ENCODE assay signal across 16 mouse cellular contexts in genomic region chr5:116934585-116934984, GRCm38 (mm10).
"Had no signal": no experiment of that assay in that cellular context is flagged by ENCODE, and none has a peak within 500 bp of the region (broad histone marks: within the 10 kb centered on the region; RNA-seq: fewer than 3 reads in every experiment).

No protein-coding gene starts in this region.

- H3K9me3 ChIP-seq: midbrain, embryonic 10.5 days; midbrain, embryonic 12.5 days; neural tube, embryonic 13.5 days; neural tube, embryonic 15.5 days; stomach, embryonic 15.5 days had no signal

- ATAC-seq: midbrain, embryonic 16.5 days had no signal

- H3K4me3 ChIP-seq: midbrain, embryonic 10.5 days; midbrain, embryonic 12.5 days; myocyte; neural tube, embryonic 13.5 days; neural tube, embryonic 15.5 days; stomach, embryonic 15.5 days had no signal

- H3K27me3 ChIP-seq: midbrain, embryonic 12.5 days; neural tube, embryonic 13.5 days; neural tube, embryonic 15.5 days; stomach, embryonic 15.5 days had no signal

- H3K4me1 ChIP-seq: midbrain, embryonic 10.5 days; midbrain, embryonic 12.5 days; neural tube, embryonic 13.5 days; neural tube, embryonic 15.5 days; stomach, embryonic 15.5 days had no signal

- H3K36me3 ChIP-seq: midbrain, embryonic 10.5 days; midbrain, embryonic 12.5 days; neural tube, embryonic 13.5 days; neural tube, embryonic 15.5 days; stomach, embryonic 15.5 days had no signal

- DNase-seq: lung, embryonic 14.5 days; lung, postnatal 10 days; lung, postnatal 4 days; midbrain, embryonic 14.5 days; right cerebral cortex, postnatal 14 days; thymus, adult 2 months; thymus, postnatal 25 days; thymus, postnatal 4 days had no signal

- H3K9ac ChIP-seq: lung, embryonic 14.5 days; midbrain, embryonic 12.5 days; neural tube, embryonic 13.5 days; neural tube, embryonic 15.5 days; stomach, embryonic 15.5 days had no signal

- H3K27ac ChIP-seq: midbrain, embryonic 10.5 days; midbrain, embryonic 12.5 days; neural tube, embryonic 13.5 days; neural tube, embryonic 15.5 days; stomach, embryonic 15.5 days; stomach, postnatal 0 days had no signal

- H3K4me2 ChIP-seq: lung, embryonic 14.5 days; midbrain, embryonic 12.5 days; neural tube, embryonic 13.5 days; neural tube, embryonic 15.5 days; stomach, embryonic 15.5 days had no signal
